Mouse (Mus musculus) MEL (cell line): ENCODE results near the gene Babam2. TPM values are rescaled to one million over a fixed set of nuclear protein-coding genes. Genes with fewer than 3 reads are reported as not detected.

Source experiments
- DNase-seq: peaks from one replicate; pipeline ENCODE4 v3.0.0; 2011; ENCODE audit warnings: low read depth, low spot score
- H3K27ac ChIP-seq: 2 replicates; pipeline ENCODE4 v1.5.1; 2012; ENCODE audit warnings: low read depth, mild to moderate bottlenecking, control low read depth, low read length, moderate library complexity; ENCODE audit not compliant: control insufficient read depth
- H3K27me3 ChIP-seq, 2 experiments: fragments of 150-350 bp in 1 of 2; sonication (generic) in 1 of 2; 2 replicates each; pipeline ENCODE4 v1.6.1; 2012; ENCODE audit warnings: low read length in 2 of 2, mild to moderate bottlenecking in 2 of 2, improper control_type of control experiment in 1 of 2, moderate library complexity in 1 of 2; ENCODE audit not compliant: insufficient read depth in 2 of 2, control insufficient read depth in 1 of 2
- H3K36me3 ChIP-seq, 2 experiments: 2 replicates each; pipeline ENCODE4 v1.6.1; 2012 to 2014; ENCODE audit warnings: low read length in 2 of 2, improper control_type of control experiment in 1 of 2, inconsistent platforms in 1 of 2, mild to moderate bottlenecking in 1 of 2; ENCODE audit not compliant: insufficient read depth in 2 of 2, control insufficient read depth in 1 of 2
- H3K4me1 ChIP-seq, 2 experiments: fragments of 150-350 bp in 1 of 2; sonication (generic) in 1 of 2; 2 replicates each; pipeline ENCODE4 v1.6.1; 2012; ENCODE audit warnings: low read length in 2 of 2, improper control_type of control experiment in 1 of 2, mild to moderate bottlenecking in 1 of 2; ENCODE audit not compliant: insufficient read depth in 2 of 2, control insufficient read depth in 1 of 2
- H3K4me3 ChIP-seq, 2 experiments: fragments of 150-350 bp in 1 of 2; sonication (generic) in 1 of 2; 2 replicates each; pipeline ENCODE4 v1.5.1; 2012; ENCODE audit warnings: low read depth in 2 of 2, low read length in 2 of 2, mild to moderate bottlenecking in 2 of 2, moderate library complexity in 2 of 2, control low read depth in 1 of 2, improper control_type of control experiment in 1 of 2; ENCODE audit not compliant: control insufficient read depth in 1 of 2, insufficient read depth in 1 of 2
- H3K79me2 ChIP-seq: 2 replicates; pipeline ENCODE4 v1.6.1; 2012; ENCODE audit warnings: mild to moderate bottlenecking, low read length, moderate library complexity; ENCODE audit not compliant: control insufficient read depth, poor library complexity, insufficient read depth
- H3K9ac ChIP-seq: 2 replicates; pipeline ENCODE4 v1.6.1; 2012; ENCODE audit warnings: low read depth, mild to moderate bottlenecking, control low read depth, low read length, moderate library complexity; ENCODE audit not compliant: control insufficient read depth, poor library complexity, severe bottlenecking
- H3K9me3 ChIP-seq: fragments of 150-350 bp; sonication (generic); replicated peaks from 2 replicates; pipeline ENCODE4 v1.6.1; 2012; ENCODE audit warnings: mild to moderate bottlenecking, low read length, improper control_type of control experiment, moderate library complexity; ENCODE audit not compliant: insufficient read depth
- CHD1 ChIP-seq: IDR thresholded peaks from 2 replicates; pipeline ENCODE4 v1.6.1; 2012; ENCODE audit warnings: low read depth, mild to moderate bottlenecking, inconsistent platforms, low read length, improper control_type of control experiment
- CTCF ChIP-seq, 3 experiments: IDR thresholded peaks in 2 of 3; conservative IDR thresholded peaks in 1 of 3; 2 replicates each; pipeline ENCODE4 v1.5.1; 2011 to 2012; ENCODE audit warnings: low read length in 3 of 3, low read depth in 2 of 3, mild to moderate bottlenecking in 2 of 3, improper control_type of control experiment in 1 of 3, inconsistent platforms in 1 of 3, mixed read lengths in 1 of 3, moderate library complexity in 1 of 3; ENCODE audit not compliant: control insufficient read depth in 1 of 3, insufficient read depth in 1 of 3, poor library complexity in 1 of 3, severe bottlenecking in 1 of 3
- ELF1 ChIP-seq: IDR thresholded peaks from 2 replicates; pipeline ENCODE4 v1.6.1; 2014; ENCODE audit warnings: low read depth, mild to moderate bottlenecking, inconsistent platforms, low read length, improper control_type of control experiment, moderate library complexity
- EP300 ChIP-seq, 2 experiments: IDR thresholded peaks; 2 replicates each; pipeline ENCODE4 v1.6.1; 2011; ENCODE audit warnings: improper control_type of control experiment in 2 of 2, low read length in 2 of 2, low read depth in 1 of 2, mild to moderate bottlenecking in 1 of 2
- ETS1 ChIP-seq: IDR thresholded peaks from 2 replicates; pipeline ENCODE4 v1.6.1; 2012; ENCODE audit warnings: low read depth, mild to moderate bottlenecking, inconsistent platforms, low read length, improper control_type of control experiment, moderate library complexity
- HCFC1 ChIP-seq: IDR thresholded peaks from 2 replicates; pipeline ENCODE4 v1.6.1; 2012; ENCODE audit warnings: low read depth, mild to moderate bottlenecking, inconsistent platforms, low read length, improper control_type of control experiment, moderate library complexity
- KAT2A ChIP-seq: conservative IDR thresholded peaks from 2 replicates; pipeline ENCODE4 v1.6.1; 2012; ENCODE audit warnings: low read depth, low read length, improper control_type of control experiment, inconsistent platforms
- MAFK ChIP-seq: IDR thresholded peaks from 2 replicates; pipeline ENCODE4 v1.6.1; 2011; ENCODE audit warnings: low read depth, mild to moderate bottlenecking, low read length, improper control_type of control experiment, borderline replicate concordance
- MAX ChIP-seq: IDR thresholded peaks from 2 replicates; pipeline ENCODE4 v1.6.1; 2011; ENCODE audit warnings: low read length, improper control_type of control experiment
- MEF2A ChIP-seq: IDR thresholded peaks from 2 replicates; pipeline ENCODE4 v1.6.1; 2014; ENCODE audit warnings: low read depth, mild to moderate bottlenecking, inconsistent platforms, low read length, improper control_type of control experiment; ENCODE audit not compliant: poor library complexity, insufficient replicate concordance, severe bottlenecking; ENCODE audit errors: extremely low read depth
- MYB ChIP-seq: IDR thresholded peaks from 2 replicates; pipeline ENCODE4 v1.6.1; 2011; ENCODE audit warnings: mild to moderate bottlenecking, low read depth, low read length, improper control_type of control experiment
- MYC ChIP-seq: IDR thresholded peaks from 2 replicates; pipeline ENCODE4 v1.6.1; 2011; ENCODE audit warnings: low read depth, mild to moderate bottlenecking, low read length, improper control_type of control experiment, moderate library complexity
- NELFE ChIP-seq: IDR thresholded peaks from 2 replicates; pipeline ENCODE4 v1.6.1; 2011; ENCODE audit warnings: low read depth, low read length, improper control_type of control experiment
- NRF1 ChIP-seq: IDR thresholded peaks from 2 replicates; pipeline ENCODE4 v1.6.1; 2014; ENCODE audit warnings: low read depth, mild to moderate bottlenecking, inconsistent platforms, low read length, improper control_type of control experiment, moderate library complexity; ENCODE audit not compliant: poor library complexity, insufficient read depth, severe bottlenecking
- POLR2A ChIP-seq, 2 experiments: IDR thresholded peaks; 2 replicates each; pipeline ENCODE4 v1.6.1; 2011 to 2012; ENCODE audit warnings: low read length in 2 of 2, mild to moderate bottlenecking in 2 of 2, control low read depth in 1 of 2, improper control_type of control experiment in 1 of 2, low read depth in 1 of 2, moderate library complexity in 1 of 2; ENCODE audit not compliant: control insufficient read depth in 1 of 2, insufficient read depth in 1 of 2, poor library complexity in 1 of 2
- POLR2AphosphoS2 ChIP-seq: IDR thresholded peaks from 2 replicates; pipeline ENCODE4 v1.6.1; 2011; ENCODE audit warnings: low read length, improper control_type of control experiment
- RAD21 ChIP-seq: IDR thresholded peaks from 2 replicates; pipeline ENCODE4 v1.6.1; 2011; ENCODE audit warnings: mild to moderate bottlenecking, low read depth, low read length, improper control_type of control experiment
- SIN3A ChIP-seq: IDR thresholded peaks from 2 replicates; pipeline ENCODE4 v1.6.1; 2012; ENCODE audit warnings: low read length, improper control_type of control experiment, inconsistent platforms
- ZKSCAN1 ChIP-seq: IDR thresholded peaks from 2 replicates; pipeline ENCODE4 v1.6.1; 2012; ENCODE audit warnings: low read depth, mild to moderate bottlenecking, inconsistent platforms, low read length, improper control_type of control experiment, moderate library complexity
- ZNF384 ChIP-seq: IDR thresholded peaks from 2 replicates; pipeline ENCODE4 v1.6.1; 2012; ENCODE audit warnings: low read depth, mild to moderate bottlenecking, inconsistent platforms, low read length, improper control_type of control experiment
- polyA plus RNA-seq, 2 experiments: library from polyadenylated mRNA; stranded (reverse) in 1 of 2; unstranded in 1 of 2; fragments of >175 nt in 1 of 2; fragments of >200 nt in 1 of 2; gene quantifications; 2 replicates each; pipeline versions ENCODE4 v1.2.1 to v1.2.4; 2012; ENCODE audit warnings: low replicate concordance in 2 of 2, low read depth in 1 of 2; ENCODE audit not compliant: insufficient read length in 2 of 2, insufficient read depth in 1 of 2, missing spikeins in 1 of 2
- total RNA-seq: library from RNA; depleted of rRNA; stranded (reverse); fragments of 300-350 nt; gene quantifications from 2 replicates; pipeline ENCODE4 v1.2.3, GENCODE M21; 2012

The Babam2 gene
- total and polyA plus RNA-seq, 3 experiments: 43.3 to 86.6 TPM; not detected in 1

- TF ChIP-seq MAFK: no peak
- TF ChIP-seq MEF2A: no peak
- TF ChIP-seq NRF1: no peak
- TF ChIP-seq MYC: no peak
- no peak for TF ChIP-seq HCFC1
- TF ChIP-seq ZKSCAN1: no peak; the same call in 1 of the 2 replicates
- TF ChIP-seq POLR2A (IDR thresholded peaks at IDR 0.05; ENCODE audit: control insufficient read depth in 1 of 2, insufficient read depth in 1 of 2, low read depth in 1 of 2, low read length in 2 of 2, poor library complexity in 1 of 2): no peak
- TF ChIP-seq MYB: no peak
- TF ChIP-seq ELF1: no peak
- no peak for TF ChIP-seq SIN3A
- TF ChIP-seq MAX: no peak
- no peak for TF ChIP-seq CTCF (IDR thresholded peaks at IDR 0.05 in 2 of 3, conservative IDR thresholded peaks at IDR 0.05 in 1 of 3; ENCODE audit: control insufficient read depth in 1 of 3, insufficient read depth in 1 of 3, low read depth in 2 of 3, low read length in 3 of 3, poor library complexity in 1 of 3, severe bottlenecking in 1 of 3)
- TF ChIP-seq NELFE: no peak
- TF ChIP-seq POLR2AphosphoS2: no peak
- TF ChIP-seq ZNF384: no peak
- no peak for TF ChIP-seq CHD1
- TF ChIP-seq EP300 (IDR thresholded peaks at IDR 0.05; ENCODE audit: low read depth in 1 of 2, low read length in 2 of 2): no peak
- TF ChIP-seq KAT2A: no peak
- no peak for TF ChIP-seq RAD21
- Histone ChIP-seq H3K27me3 (no peaks in the 10 kb centered on the region), H3K9me3 (no peaks in the 10 kb centered on the region), H3K9ac (no peak overlapping the region), H3K36me3 (peaks cover 0 to 4% of the 10 kb centered on the region in 2 experiments; a peak in 2 of 4 replicates), H3K4me3 (no peak overlapping the region), H3K79me2 (no peaks in the 10 kb centered on the region), H3K4me1 (peaks cover 0 to 11% of the 10 kb centered on the region in 2 experiments; a peak in 1 of 4 replicates), H3K27ac (no peak overlapping the region)
- DNase-seq: no peak
Measured at GRCm38 (mm10) chr5:32068616-32069015, 371.1 kb downstream of the Babam2 start.

DNA sequence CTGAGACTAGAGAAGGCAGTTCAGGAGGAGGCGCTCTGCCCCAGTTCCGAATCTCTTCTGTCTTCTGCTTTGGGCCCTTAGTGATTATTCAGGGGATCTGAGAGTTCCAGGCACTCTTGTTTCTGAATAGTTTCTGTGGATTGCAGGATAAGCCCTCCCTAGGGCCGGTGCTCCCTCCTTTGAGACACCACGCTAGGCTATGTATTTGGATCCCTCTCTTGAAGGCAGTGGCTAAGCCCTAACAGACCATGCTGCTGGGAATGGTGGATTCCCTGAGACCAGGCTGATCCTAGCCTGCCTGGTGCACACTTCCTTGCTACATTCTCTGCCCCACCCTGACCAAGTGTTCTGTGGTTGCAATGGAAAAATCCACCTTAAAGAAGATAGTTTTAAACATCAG, 371.6 kb downstream of the Babam2 start:
- H3K9me3 ChIP-seq: no peaks in the 10 kb centered on the region
- no peak for DNase-seq
- H3K4me3 ChIP-seq: no peak overlapping the region
- peaks cover 0 to 9% of the 10 kb centered on the region in 2 experiments; a peak in 2 of 4 replicates for H3K36me3 ChIP-seq
- H3K27ac ChIP-seq: no peak overlapping the region; the same call in 1 of the 2 replicates
- no peak overlapping the region for H3K9ac ChIP-seq
- H3K27me3 ChIP-seq: no peaks in the 10 kb centered on the region
- H3K4me1 ChIP-seq: peaks cover 0 to 16% of the 10 kb centered on the region in 2 experiments; a peak in 2 of 4 replicates
- H3K79me2 ChIP-seq: no peaks in the 10 kb centered on the region
- TF ChIP-seq NRF1 (no peak), MYB (no peak), CTCF (IDR thresholded peaks at IDR 0.05 in 2 of 3, conservative IDR thresholded peaks at IDR 0.05 in 1 of 3; ENCODE audit: control insufficient read depth in 1 of 3, insufficient read depth in 1 of 3, low read depth in 2 of 3, low read length in 3 of 3, poor library complexity in 1 of 3, severe bottlenecking in 1 of 3) (no peak), ZNF384 (no peak), ETS1 (no peak), MYC (no peak), MEF2A (no peak)
- TF ChIP-seq, all 39 proteins: peak for 0
